Mouse (Mus musculus) gastrocnemius, postnatal 4 days (tissue): ENCODE data around the gene Wscd2. TPM values are rescaled to one million over a fixed set of nuclear protein-coding genes. Genes with fewer than 3 reads are reported as not detected.

ENCODE experiments used
- DNase-seq, 2 experiments: peaks; one replicate each; pipeline ENCODE4 v3.0.0; 2021 to 2022; ENCODE audit warnings: low spot score in 2 of 2, mixed read lengths in 2 of 2
- long read RNA-seq, 2 experiments: library from polyadenylated mRNA; stranded (forward); transcript quantifications; one replicate each; pipeline ENCODE4 v2.0.0; 2021
- total RNA-seq, 2 experiments: library from RNA; stranded (reverse); gene quantifications; 2 replicates each; pipeline ENCODE4 v1.2.3; 2021

Gene Wscd2
- total RNA-seq, result 1 to 10 TPM; 1.2 to 1.4 TPM
- long read RNA-seq, experiment 1, partial matches to known transcripts, result 1 of 3 reads
- long read RNA-seq, experiment 1, other reads (novel, unspliced or antisense), result 2 of 3 reads
- long read RNA-seq, experiment 2, full-length matches to known transcripts, result 1 of 1 reads
- long read RNA-seq, experiment 2, partial matches to known transcripts, result 0 of 1 reads
- long read RNA-seq, experiment 2, other reads (novel, unspliced or antisense), result 0 of 1 reads

- DNase-seq, result no peak
These were observed at the start of gene Wscd2 for GRCm38 (mm10) chr5:113490033-113490432. Gene Wscd2, plus strand, starts transcription at chr5:113490333.

- no peak for DNase-seq
These were observed 48.0 kb upstream of the Wscd2 start for GRCm38 (mm10) chr5:113442180-113442579.

GRCm38 (mm10) chr5:113448023-113448734 lies 42.0 kb upstream of the Wscd2 start:
- DNase-seq, result no peak

- no peak for DNase-seq
These were observed 40.8 kb upstream of the Wscd2 start for GRCm38 (mm10) chr5:113449336-113449735.

GRCm38 (mm10) chr5:113452691-113453090 lies 37.4 kb upstream of the Wscd2 start:
- DNase-seq, result no peak

GRCm38 (mm10) chr5:113453356-113453755 lies 36.8 kb upstream of the Wscd2 start:
- no peak for DNase-seq

- DNase-seq, result no peak
These were observed 34.1 kb upstream of the Wscd2 start for GRCm38 (mm10) chr5:113456020-113456419.

- DNase-seq, result no peak
These were observed 33.4 kb upstream of the Wscd2 start for GRCm38 (mm10) chr5:113456756-113457155.

GRCm38 (mm10) chr5:113457260-113457659 lies 32.9 kb upstream of the Wscd2 start:
- no peak for DNase-seq

- no peak for DNase-seq
These were observed 30.2 kb upstream of the Wscd2 start for GRCm38 (mm10) chr5:113459942-113460341.

GRCm38 (mm10) chr5:113461582-113461981 lies 28.6 kb upstream of the Wscd2 start:
- DNase-seq, result no peak

- no peak for DNase-seq
These were observed 28.0 kb upstream of the Wscd2 start for GRCm38 (mm10) chr5:113461998-113462625.

- DNase-seq, result no peak
These were observed 25.4 kb upstream of the Wscd2 start for GRCm38 (mm10) chr5:113464731-113465130.

- DNase-seq, result no peak
These were observed 23.6 kb upstream of the Wscd2 start for GRCm38 (mm10) chr5:113466536-113466935.

- DNase-seq, result no peak
These were observed 23.1 kb upstream of the Wscd2 start for GRCm38 (mm10) chr5:113467072-113467471.

- no peak for DNase-seq
These were observed 22.4 kb upstream of the Wscd2 start for GRCm38 (mm10) chr5:113467765-113468164.

- no peak for DNase-seq
These were observed 21.5 kb upstream of the Wscd2 start for GRCm38 (mm10) chr5:113468625-113469024.

GRCm38 (mm10) chr5:113469231-113469630 lies 20.9 kb upstream of the Wscd2 start:
- DNase-seq, result no peak

GRCm38 (mm10) chr5:113469826-113470225 lies 20.3 kb upstream of the Wscd2 start:
- no peak for DNase-seq

- peak; percentile 55 to 69 for DNase-seq
These were observed 18.7 kb upstream of the Wscd2 start for GRCm38 (mm10) chr5:113471417-113471816.

- no peak for DNase-seq
These were observed 17.8 kb upstream of the Wscd2 start for GRCm38 (mm10) chr5:113472339-113472738.

GRCm38 (mm10) chr5:113476816-113477215 lies 13.3 kb upstream of the Wscd2 start:
- no peak for DNase-seq
